Mouse (Mus musculus) heart, postnatal 0 days (tissue): ENCODE measurements at regions not wholly inside any gene's neighbourhood (a gene's known extent, or its start where the extent isn't known, plus 50 kb on each side); places are given as distances from the start of the nearest gene placed in this dataset.

Experiments
- ATAC-seq: fragments of 200-750 bp; cut with Nextera tagmentation; 2 replicates; pipeline ENCODE4 v1.8.0; 2017; ENCODE audit warnings: low read depth, moderate number of reproducible peaks, moderate library complexity; ENCODE audit not compliant: insufficient read depth
- DNase-seq: peaks from one replicate; pipeline ENCODE4 v3.0.0-alpha.2; 2016; ENCODE audit warnings: low spot score
- H3K27ac ChIP-seq: fragments of 300-500 bp; sonication (generic); 2 replicates; pipeline ENCODE4 v1.5.1; 2014; ENCODE audit warnings: low read depth, mild to moderate bottlenecking
- H3K27me3 ChIP-seq: fragments of 300-500 bp; sonication (generic); 2 replicates; pipeline ENCODE4 v1.6.1; 2014; ENCODE audit warnings: low read length, mixed read lengths; ENCODE audit not compliant: control insufficient read depth, insufficient read depth
- H3K36me3 ChIP-seq: fragments of 300-500 bp; sonication (generic); replicated peaks from 2 replicates; pipeline ENCODE4 v1.6.1; 2014; ENCODE audit warnings: low read length, mixed read lengths; ENCODE audit not compliant: control insufficient read depth, insufficient read depth
- H3K4me1 ChIP-seq: fragments of 300-500 bp; sonication (generic); 2 replicates; pipeline ENCODE4 v1.6.1; 2014; ENCODE audit warnings: antibody characterized with exemption; ENCODE audit not compliant: control insufficient read depth, insufficient read depth
- H3K4me2 ChIP-seq: fragments of 300-500 bp; sonication (generic); 2 replicates; pipeline ENCODE4 v1.6.1; 2014; ENCODE audit warnings: low read depth, mild to moderate bottlenecking, low read length, moderate library complexity
- H3K4me3 ChIP-seq: fragments of 300-500 bp; sonication (generic); 2 replicates; pipeline ENCODE4 v1.5.1; 2014; ENCODE audit warnings: low read depth, low read length
- H3K9ac ChIP-seq: fragments of 300-500 bp; sonication (generic); replicated peaks from 2 replicates; pipeline ENCODE4 v1.6.1; 2014; ENCODE audit warnings: low read depth, low read length, mixed read lengths
- H3K9me3 ChIP-seq: fragments of 300-500 bp; sonication (generic); replicated peaks from 2 replicates; pipeline ENCODE4 v1.6.1; 2016; ENCODE audit warnings: low read length; ENCODE audit not compliant: control insufficient read depth
- CTCF ChIP-seq: IDR thresholded peaks from 2 replicates; pipeline ENCODE4 v1.5.1; 2016; ENCODE audit warnings: antibody characterized with exemption, control low read depth, low read depth
- EP300 ChIP-seq: IDR thresholded peaks from 2 replicates; pipeline ENCODE4 v1.6.1; 2016; ENCODE audit warnings: antibody characterized with exemption, low read depth
- WGBS: fragments of 180-500 bp; shearing (Covaris S2); extraction: QIAGEN DNeasy Blood & Tissue Kit; methylation state at CpG from one replicate; pipeline ENCODE4 v1.1.7; 2014; 5-methylcytosine and 5-hydroxymethylcytosine counted together

DNA sequence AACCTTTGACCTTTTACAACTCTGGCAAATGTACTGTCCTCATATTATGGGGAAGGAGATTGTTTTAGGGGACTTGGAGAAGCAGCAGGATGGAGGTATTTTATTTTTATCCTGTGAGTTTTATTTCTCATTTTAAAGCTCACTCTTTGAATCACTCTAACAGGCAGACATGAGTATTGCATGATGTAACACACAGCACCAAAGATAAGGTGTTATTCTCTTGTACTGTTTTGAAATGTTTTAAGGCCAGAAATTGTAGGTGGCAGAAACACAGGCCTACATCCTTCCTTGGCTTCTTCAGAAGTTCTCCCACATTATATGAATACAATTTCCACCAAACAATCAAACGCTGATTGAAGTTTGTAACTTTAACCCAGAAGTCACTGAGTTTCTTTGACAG is 377.9 kb upstream of the Nr2f1 start:
- H3K4me2 ChIP-seq = no peak overlapping the region
- no peak overlapping the region for H3K27ac ChIP-seq
- no peaks in the 10 kb centered on the region for H3K9me3 ChIP-seq
- no peak for DNase-seq
- no peak overlapping the region for H3K4me3 ChIP-seq
- no peak for ATAC-seq
- no peaks in the 10 kb centered on the region for H3K36me3 ChIP-seq
- 87% methylated on average over 1 of the region's 1 CpGs for WGBS
- TF ChIP-seq CTCF (no peak), EP300 (no peak)
- no peaks in the 10 kb centered on the region for H3K27me3 ChIP-seq
- H3K4me1 ChIP-seq = no peaks in the 10 kb centered on the region
- H3K9ac ChIP-seq = no peak overlapping the region

DNA sequence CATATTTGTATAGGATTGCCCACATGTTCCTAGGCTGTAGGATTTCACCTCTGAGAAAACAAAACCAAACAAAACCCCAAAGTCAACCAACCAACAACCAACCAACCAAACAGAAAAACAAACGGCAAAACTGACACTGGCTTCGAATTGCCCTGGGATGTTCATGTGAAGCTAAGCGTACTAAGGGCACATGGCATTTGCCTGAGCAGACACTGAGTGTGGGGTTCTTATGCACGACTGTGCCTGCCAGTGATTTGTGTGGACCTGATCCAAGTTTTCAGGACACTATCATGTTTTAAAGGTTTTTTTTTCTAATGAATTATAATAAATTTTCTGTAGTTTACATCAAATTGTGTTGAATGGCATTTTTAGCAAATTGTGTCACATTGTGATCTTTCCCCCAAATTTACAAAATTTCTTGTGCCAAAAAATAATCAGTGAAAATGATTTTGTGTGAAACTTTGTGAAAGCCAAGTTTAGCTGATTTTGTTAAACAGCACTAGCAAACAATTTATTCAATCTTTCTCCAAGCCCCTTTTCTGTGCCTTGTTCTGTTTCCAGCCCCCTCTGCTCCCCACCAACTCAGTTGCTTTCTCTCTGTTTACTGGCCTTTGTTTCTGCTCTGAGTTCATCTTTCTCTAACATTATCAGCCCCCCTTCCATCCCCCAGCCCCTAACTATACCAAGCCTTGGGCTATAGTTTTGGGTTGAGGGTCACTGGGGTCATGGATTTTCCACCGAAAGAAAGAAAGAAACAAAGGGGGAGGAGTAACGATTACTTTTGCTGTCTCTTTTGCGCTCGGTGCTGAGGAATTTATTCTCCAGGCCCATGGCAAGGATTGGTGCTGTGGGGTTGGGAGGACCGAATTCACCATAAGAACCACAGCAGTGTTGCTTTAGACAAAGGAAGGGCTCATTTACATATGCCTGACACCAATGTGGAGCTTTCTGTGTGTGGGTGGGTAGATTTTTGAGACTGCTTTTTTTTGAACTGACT is 377.0 kb upstream of the Nr2f1 start:
- Histone ChIP-seq H3K9me3 (no peaks in the 10 kb centered on the region), H3K4me3 (no peak overlapping the region), H3K27me3 (no peaks in the 10 kb centered on the region), H3K27ac (no peak overlapping the region), H3K9ac (no peak overlapping the region), H3K4me2 (no peak overlapping the region), H3K36me3 (no peaks in the 10 kb centered on the region), H3K4me1 (no peaks in the 10 kb centered on the region)
- TF ChIP-seq CTCF (no peak), EP300 (no peak)
- ATAC-seq (no peak), DNase-seq (no peak)
- WGBS = 67% methylated on average over 9 of the region's 9 CpGs

DNA sequence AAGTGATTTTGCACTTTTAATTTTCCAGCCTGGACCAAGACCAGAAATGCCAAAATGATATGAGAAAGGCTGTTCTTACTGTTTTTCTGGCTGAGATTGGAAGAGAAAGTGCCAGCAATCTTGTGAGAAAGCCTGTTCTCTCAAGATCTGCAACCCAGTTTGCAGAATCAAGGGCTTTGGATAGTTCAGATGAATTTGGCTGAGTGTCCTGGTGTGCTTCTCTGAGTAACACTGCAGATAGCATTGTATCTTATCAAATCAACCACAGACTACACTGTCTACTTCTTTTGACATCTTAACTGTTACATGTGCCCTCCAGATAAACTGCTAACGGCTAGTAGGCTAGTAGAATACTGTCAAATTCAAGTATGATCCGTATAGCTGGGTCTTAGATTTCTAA is 371.5 kb upstream of the Nr2f1 start:
- Histone ChIP-seq H3K27me3 (no peaks in the 10 kb centered on the region), H3K4me3 (no peak overlapping the region), H3K4me1 (no peaks in the 10 kb centered on the region), H3K36me3 (no peaks in the 10 kb centered on the region), H3K4me2 (no peak overlapping the region), H3K27ac (no peak overlapping the region), H3K9me3 (no peaks in the 10 kb centered on the region), H3K9ac (no peak overlapping the region)
- DNase-seq (no peak), ATAC-seq (no peak)
- TF ChIP-seq EP300 (no peak), CTCF (no peak)
- 50% methylated on average over 2 of the region's 2 CpGs for WGBS

DNA sequence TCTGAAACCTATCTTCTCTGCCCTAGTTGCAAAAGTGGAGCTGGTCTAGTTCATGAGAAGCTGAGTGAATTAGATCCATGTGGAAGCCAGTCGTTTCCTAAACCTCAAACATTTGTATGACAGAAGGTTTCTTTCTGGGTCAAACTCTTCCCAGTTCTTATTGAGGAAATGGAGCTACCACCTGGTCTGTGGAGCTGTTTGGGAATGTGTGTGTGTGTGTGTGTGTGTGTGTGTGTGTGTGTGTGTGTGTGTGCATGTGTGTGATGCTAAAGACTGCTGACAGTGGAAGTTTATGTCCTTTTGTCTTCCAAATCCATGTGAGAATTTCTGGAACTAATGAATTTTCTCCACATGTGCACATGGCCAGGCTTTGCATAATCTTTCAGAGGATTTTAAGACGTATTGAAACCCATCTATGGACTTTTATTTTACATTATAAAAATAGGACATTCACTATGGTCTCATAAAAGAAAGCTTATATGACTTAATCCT is 324.9 kb upstream of the Nr2f1 start:
- WGBS = 61% methylated on average over 2 of the region's 2 CpGs
- no peak for TF ChIP-seq EP300
- no peak for TF ChIP-seq CTCF
- Histone ChIP-seq H3K4me1 (no peaks in the 10 kb centered on the region), H3K27me3 (no peaks in the 10 kb centered on the region), H3K4me3 (no peak overlapping the region), H3K27ac (no peak overlapping the region), H3K4me2 (no peak overlapping the region), H3K36me3 (no peaks in the 10 kb centered on the region), H3K9me3 (no peaks in the 10 kb centered on the region), H3K9ac (no peak overlapping the region)
- DNase-seq (no peak), ATAC-seq (no peak)

DNA sequence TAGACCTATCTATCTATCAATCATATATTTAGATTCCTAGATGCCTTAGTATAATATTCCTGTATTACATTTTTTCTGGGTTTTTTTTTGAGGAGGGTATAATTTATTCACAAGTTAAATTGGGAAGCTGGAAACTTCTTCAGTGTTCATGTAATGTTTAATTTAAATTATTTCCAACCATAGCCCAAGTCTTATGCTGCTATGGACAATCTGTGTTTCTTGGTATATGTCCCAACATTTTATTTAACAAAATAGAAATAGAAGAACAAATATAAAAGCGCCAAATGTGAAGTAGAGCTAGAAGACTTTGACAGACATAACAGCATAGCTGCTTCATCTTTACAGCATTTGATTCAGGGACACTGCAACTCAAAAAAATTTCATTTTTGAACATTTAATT is 321.2 kb upstream of the Nr2f1 start:
- Histone ChIP-seq H3K9me3 (no peaks in the 10 kb centered on the region), H3K4me2 (no peak overlapping the region), H3K27me3 (no peaks in the 10 kb centered on the region), H3K36me3 (no peaks in the 10 kb centered on the region), H3K27ac (no peak overlapping the region), H3K4me1 (no peaks in the 10 kb centered on the region), H3K4me3 (no peak overlapping the region), H3K9ac (no peak overlapping the region)
- TF ChIP-seq EP300 = no peak
- TF ChIP-seq CTCF = no peak
- WGBS = 78% methylated on average over 1 of the region's 1 CpGs
- no peak for DNase-seq
- no peak for ATAC-seq

DNA sequence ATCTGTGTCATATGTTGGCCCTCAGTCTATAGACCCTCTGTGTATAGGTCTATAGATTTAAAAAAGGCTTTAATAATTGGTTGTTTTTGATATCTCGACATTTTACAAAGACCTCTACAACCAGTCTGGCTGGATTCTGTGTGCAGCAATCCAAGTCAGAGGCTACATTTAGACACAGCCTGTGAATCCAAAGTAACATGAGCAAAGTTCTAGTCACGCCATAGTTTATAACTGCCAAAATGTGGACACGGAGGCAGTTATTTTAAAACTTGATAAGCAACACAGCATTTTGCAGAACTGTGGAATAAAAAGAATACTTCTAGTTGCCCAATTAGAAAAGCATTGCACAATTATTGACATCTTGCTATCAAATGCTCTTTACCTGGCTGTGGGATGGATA is 320.6 kb upstream of the Nr2f1 start:
- DNase-seq = no peak
- Histone ChIP-seq H3K9me3 (no peaks in the 10 kb centered on the region), H3K27me3 (no peaks in the 10 kb centered on the region), H3K4me2 (no peak overlapping the region), H3K4me3 (no peak overlapping the region), H3K4me1 (no peaks in the 10 kb centered on the region), H3K36me3 (no peaks in the 10 kb centered on the region), H3K27ac (no peak overlapping the region), H3K9ac (no peak overlapping the region)
- ATAC-seq = no peak
- TF ChIP-seq EP300 (no peak), CTCF (no peak)
- WGBS = 76% methylated on average over 3 of the region's 3 CpGs
